Mouse (Mus musculus) gastrocnemius, postnatal 14 days (tissue): ENCODE measurements around the gene Vmn2r71. TPM values are rescaled to one million over a fixed set of nuclear protein-coding genes. Genes with fewer than 3 reads are reported as not detected.

Experiments
- DNase-seq: peaks from one replicate; pipeline ENCODE4 v3.0.0; 2021; ENCODE audit warnings: mixed read lengths
- intact Hi-C: fragments of 180-260 bp; cut with DNase I; formaldehyde crosslinking; loops from one replicate; pipeline ENCODE4 v1.15.1; 2025; ENCODE audit warnings: low total_unique reads
- long read RNA-seq, 2 experiments: library from polyadenylated mRNA; stranded (forward); transcript quantifications; one replicate each; pipeline ENCODE4 v2.0.0; 2021
- total RNA-seq, 2 experiments: library from RNA; stranded (reverse); gene quantifications; 2 replicates each; pipeline ENCODE4 v1.2.3; 2021

Gene Vmn2r71
- not detected for total RNA-seq
- long read RNA-seq, experiment 1 = 0 reads
- long read RNA-seq, experiment 2 = 0 reads

- intact Hi-C loops = no loop called here
- DNase-seq = no peak
These were observed at the start of gene Vmn2r71 for GRCm38 (mm10) chr7:85562787-85563186. Gene Vmn2r71, plus strand, starts transcription at chr7:85563087.

DNA sequence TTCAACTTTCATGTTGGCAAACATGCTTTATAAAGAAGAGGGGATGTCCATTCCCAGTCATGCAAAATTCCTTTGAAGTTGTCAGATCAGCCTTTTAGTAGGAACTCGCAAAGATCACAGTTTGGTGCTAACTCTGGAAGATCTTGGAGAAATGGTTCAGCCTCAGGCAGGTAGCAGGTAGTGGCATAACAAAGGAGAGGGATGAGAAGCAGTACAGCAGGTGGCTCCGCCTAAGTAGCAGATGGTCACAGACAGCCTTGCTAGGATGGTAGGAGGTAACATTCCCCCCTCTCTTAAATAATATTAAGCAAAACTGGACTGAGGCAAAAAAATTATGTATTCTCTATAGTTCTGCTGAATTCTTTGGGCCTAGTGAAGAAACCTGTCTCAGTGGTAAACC lies 20.8 kb upstream of the Vmn2r71 start:
- DNase-seq = no peak
- intact Hi-C loops = no loop called here

- no peak for DNase-seq
- intact Hi-C loops = no loop called here
These were observed 19.8 kb upstream of the Vmn2r71 start for GRCm38 (mm10) chr7:85543118-85543517.

DNA sequence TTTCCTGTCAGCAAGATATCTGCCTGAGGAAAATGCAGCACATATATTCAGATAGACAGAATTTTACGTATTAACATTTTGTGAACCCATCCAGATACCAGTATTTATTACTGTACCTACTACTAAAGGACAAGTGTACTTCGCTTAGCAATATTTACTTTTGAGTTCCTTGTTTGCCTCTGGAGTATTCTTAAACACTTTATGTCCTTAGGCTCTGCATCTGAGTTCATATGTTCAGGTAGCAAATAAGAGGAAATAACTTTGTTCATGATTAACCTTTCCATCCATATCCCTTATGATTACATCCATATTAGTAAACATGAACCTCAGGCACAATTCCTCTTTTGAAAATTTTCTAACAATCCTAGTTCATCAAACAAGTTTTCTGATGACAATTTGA lies 6.2 kb downstream of the Vmn2r71 start, which contains the start of gene Vmn2r70:
Gene Vmn2r70 (minus strand): TSS at position 101 of the 400 bp plus-strand sequence.
- no peak for DNase-seq
- intact Hi-C loops = no loop called here

Other genes starting within 250 kb of the Vmn2r71 start
- not detected for gene Vmn2r69, start 147.2 kb upstream of the Vmn2r71 start, total RNA-seq
- gene Vmn2r70, start 6.1 kb downstream of the Vmn2r71 start, total RNA-seq = not detected
- not detected for gene Vmn2r72, start 192.0 kb downstream of the Vmn2r71 start, total RNA-seq